Mouse (Mus musculus) megakaryocyte-erythroid progenitor cell, adult 5 weeks (primary cell): ENCODE results near the gene Alpk3. TPM values are rescaled to one million over a fixed set of nuclear protein-coding genes. Genes with fewer than 3 reads are reported as not detected.

Source experiments
- polyA plus RNA-seq: library from polyadenylated mRNA; stranded (reverse); fragments of >175 nt; gene quantifications from 2 replicates; pipeline ENCODE4 v1.2.3, GENCODE M21; 2012

Alpk3 gene
- 0.33 and 0.45 TPM in 2 replicates for polyA plus RNA-seq

DNA sequence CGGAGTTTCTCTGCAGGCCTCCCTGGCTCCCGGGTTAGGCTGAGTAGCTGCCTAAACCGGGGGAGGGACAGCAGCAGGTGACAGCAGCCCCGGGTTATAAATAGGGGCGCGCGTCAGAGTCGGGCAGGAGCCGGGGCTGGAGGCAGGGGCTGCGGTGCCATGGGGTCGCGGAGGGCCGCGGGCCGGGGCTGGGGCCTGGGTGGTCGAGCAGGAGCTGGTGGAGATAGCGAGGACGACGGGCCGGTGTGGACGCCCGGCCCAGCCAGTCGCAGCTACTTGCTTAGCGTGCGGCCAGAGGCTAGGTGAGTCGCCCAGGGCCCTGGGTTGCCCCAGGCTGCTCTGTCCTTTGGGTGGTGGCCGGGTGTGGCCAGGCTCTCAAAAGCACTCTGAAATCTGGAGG lies at the start of gene Alpk3:
TSS of gene Alpk3 (plus strand) at position 130 of the 400 bp plus-strand sequence.

DNA sequence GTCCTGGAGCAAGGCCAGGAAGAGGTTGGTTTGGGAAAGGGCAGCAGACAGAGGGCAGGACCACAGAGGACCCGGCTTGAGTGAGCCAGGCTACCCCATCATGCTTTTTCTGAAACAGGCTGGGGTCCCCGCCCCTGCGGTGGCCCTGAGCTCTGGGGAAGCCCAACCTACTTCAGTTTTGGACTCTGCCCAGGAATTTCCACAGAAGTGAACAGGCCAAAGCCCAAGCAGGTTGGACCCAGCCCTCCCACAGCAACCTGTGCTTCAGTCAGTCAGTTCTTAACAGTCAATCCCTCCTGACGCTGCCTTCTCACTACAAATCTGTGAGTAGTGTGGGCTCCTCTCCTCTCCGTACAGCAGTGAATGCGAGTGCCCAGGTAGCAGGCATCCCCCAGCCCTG lies 57.2 kb downstream of the Alpk3 start, which contains the start of gene Slc28a1:
TSS of gene Slc28a1 (plus strand) at position 245 of the 400 bp plus-strand sequence.

Other genes starting within 250 kb of the Alpk3 start
- 14.1 and 16.4 TPM in 2 replicates for gene Iqgap1, start 231.6 kb upstream of the Alpk3 start, polyA plus RNA-seq
- 13.1 TPM in 2 replicates for gene Zscan2, start 196.7 kb upstream of the Alpk3 start, polyA plus RNA-seq
- 9.8 and 10.0 TPM in 2 replicates for gene Wdr73, start 156.3 kb upstream of the Alpk3 start, polyA plus RNA-seq
- 1.4 and 3.8 TPM in 2 replicates for gene Nmb, start 152.5 kb upstream of the Alpk3 start, polyA plus RNA-seq
- gene Sec11a, start 109.8 kb upstream of the Alpk3 start, polyA plus RNA-seq, result 9.3 and 9.7 TPM in 2 replicates
- gene Zfp592, start 63.9 kb upstream of the Alpk3 start, polyA plus RNA-seq, result 48.2 and 48.7 TPM in 2 replicates
- not detected in 2 replicates for gene Slc28a1, start 57.2 kb downstream of the Alpk3 start, polyA plus RNA-seq
- gene Pde8a, start 156.0 kb downstream of the Alpk3 start, polyA plus RNA-seq, result 1.4 and 1.9 TPM in 2 replicates